Mouse (Mus musculus) brain, embryonic 14.5 days (tissue): ENCODE measurements around the gene Myo1b.

Source experiments
- CTCF ChIP-seq: fragments of 200-500 bp; IDR thresholded peaks from 2 replicates; pipeline ENCODE4 v1.5.1; 2012; ENCODE audit warnings: inconsistent platforms, mild to moderate bottlenecking, moderate library complexity, borderline replicate concordance; ENCODE audit not compliant: insufficient read depth, insufficient read length; ENCODE audit errors: extremely low read depth
- POLR2A ChIP-seq: fragments of 200-500 bp; IDR thresholded peaks from 2 replicates; pipeline ENCODE4 v1.6.1; 2012; ENCODE audit warnings: mild to moderate bottlenecking, inconsistent platforms, borderline replicate concordance; ENCODE audit not compliant: poor library complexity, insufficient read depth, insufficient read length, severe bottlenecking; ENCODE audit errors: extremely low read depth

DNA sequence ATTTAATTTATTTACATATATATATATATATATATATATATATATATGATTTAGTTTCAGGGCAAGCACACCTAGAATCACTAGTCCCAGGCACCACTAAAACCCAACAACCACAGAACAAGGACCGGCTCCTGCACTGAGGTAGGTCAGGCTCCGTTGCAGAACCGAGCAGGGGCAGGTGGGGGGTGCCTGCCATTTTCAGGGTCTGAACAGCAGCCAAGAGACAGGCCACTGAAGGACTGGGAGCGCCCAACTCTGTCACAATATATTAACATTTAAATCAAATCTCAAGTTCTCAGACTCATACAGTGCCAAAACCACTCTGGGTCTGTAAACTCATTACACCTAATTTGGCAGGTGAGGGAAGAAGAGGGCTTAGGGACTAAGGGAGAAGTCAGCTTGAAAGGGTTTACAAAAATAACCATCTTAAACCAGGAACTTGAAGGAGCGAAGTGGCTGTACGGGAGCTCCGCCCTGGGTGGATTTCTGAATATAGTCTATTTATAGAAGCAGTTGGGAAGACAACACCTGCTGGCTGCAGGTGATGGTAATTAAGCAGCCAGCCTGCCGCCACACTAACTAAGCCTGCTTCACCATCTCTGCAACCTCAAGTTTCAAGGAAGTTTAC is 30.4 kb downstream of the Myo1b start:
- TF ChIP-seq CTCF (no peak), POLR2A (no peak)
